Mouse (Mus musculus): ENCODE measurements around the gene Gse1. TPM values are rescaled to one million over a fixed set of nuclear protein-coding genes. Genes with fewer than 3 reads are reported as not detected.

Gene Gse1
- total and polyA plus RNA-seq, 3 experiments: 23.6 to 128 (median 66.9) TPM

GRCm38 (mm10) chr8:120184366-120184765 lies 43.9 kb upstream of the Gse1 start:
- TF ChIP-seq E2F4 (IDR thresholded peaks at IDR 0.05; ENCODE audit: borderline replicate concordance, low read depth, low read length): no peak
- Histone ChIP-seq H3K9me3 (replicated peaks; ENCODE audit: insufficient read depth, low read length) (no peaks in the 10 kb centered on the region), H3K4me3 (ENCODE audit: control insufficient read depth in 1 of 2, insufficient read depth in 1 of 2, low read depth in 2 of 2, low read length in 2 of 2) (no peak overlapping the region), H3K79me2 (ENCODE audit: control insufficient read depth, insufficient read depth, low read length, poor library complexity) (no peaks in the 10 kb centered on the region), H3K27ac (ENCODE audit: control insufficient read depth, low read depth, low read length) (no peak overlapping the region), H3K9ac (ENCODE audit: control insufficient read depth, low read depth, low read length, poor library complexity, severe bottlenecking) (no peak overlapping the region), H3K36me3 (ENCODE audit: control insufficient read depth in 1 of 2, insufficient read depth in 2 of 2, low read length in 2 of 2) (no peaks in the 10 kb centered on the region), H3K4me1 (ENCODE audit: control insufficient read depth in 1 of 2, insufficient read depth in 2 of 2, low read length in 2 of 2) (no peaks in the 10 kb centered on the region), H3K27me3 (ENCODE audit: control insufficient read depth in 1 of 2, insufficient read depth in 2 of 2, low read length in 2 of 2) (no peaks in the 10 kb centered on the region)
- DNase-seq (ENCODE audit: low read depth, low spot score): no peak

- H3K27ac ChIP-seq (ENCODE audit: control insufficient read depth, low read depth, low read length): no peak overlapping the region
- TF ChIP-seq KAT2A (conservative IDR thresholded peaks at IDR 0.05; ENCODE audit: low read depth, low read length) (no peak), MAFK (IDR thresholded peaks at IDR 0.05; ENCODE audit: borderline replicate concordance, low read depth, low read length) (no peak), TCF12 (IDR thresholded peaks at IDR 0.05; ENCODE audit: low read depth, low read length) (no peak), NELFE (IDR thresholded peaks at IDR 0.05; ENCODE audit: low read depth, low read length) (no peak), ZMIZ1 (IDR thresholded peaks at IDR 0.05; ENCODE audit: low read depth, low read length) (no peak)
- DNase-seq (ENCODE audit: low read depth, low spot score): no peak
- no peak overlapping the region for H3K9ac ChIP-seq (ENCODE audit: control insufficient read depth, low read depth, low read length, poor library complexity, severe bottlenecking)
- H3K27me3 ChIP-seq (ENCODE audit: control insufficient read depth in 1 of 2, insufficient read depth in 2 of 2, low read length in 2 of 2): no peaks in the 10 kb centered on the region
- no peaks in the 10 kb centered on the region for H3K9me3 ChIP-seq (replicated peaks; ENCODE audit: insufficient read depth, low read length)
- H3K4me3 ChIP-seq (ENCODE audit: control insufficient read depth in 1 of 2, insufficient read depth in 1 of 2, low read depth in 2 of 2, low read length in 2 of 2): no peak overlapping the region
- H3K36me3 ChIP-seq (ENCODE audit: control insufficient read depth in 1 of 2, insufficient read depth in 2 of 2, low read length in 2 of 2): no peaks in the 10 kb centered on the region
- no peaks in the 10 kb centered on the region for H3K79me2 ChIP-seq (ENCODE audit: control insufficient read depth, insufficient read depth, low read length, poor library complexity)
- no peaks in the 10 kb centered on the region for H3K4me1 ChIP-seq (ENCODE audit: control insufficient read depth in 1 of 2, insufficient read depth in 2 of 2, low read length in 2 of 2)
Measured at GRCm38 (mm10) chr8:120184850-120185792, 43.1 kb upstream of the Gse1 start.

GRCm38 (mm10) chr8:120186454-120186853 lies 41.8 kb upstream of the Gse1 start:
- H3K9me3 ChIP-seq (replicated peaks; ENCODE audit: insufficient read depth, low read length): no peaks in the 10 kb centered on the region
- H3K4me1 ChIP-seq (ENCODE audit: control insufficient read depth in 1 of 2, insufficient read depth in 2 of 2, low read length in 2 of 2): no peaks in the 10 kb centered on the region
- H3K4me3 ChIP-seq (ENCODE audit: control insufficient read depth in 1 of 2, insufficient read depth in 1 of 2, low read depth in 2 of 2, low read length in 2 of 2): no peak overlapping the region
- H3K79me2 ChIP-seq (ENCODE audit: control insufficient read depth, insufficient read depth, low read length, poor library complexity): no peaks in the 10 kb centered on the region
- no peak for DNase-seq (ENCODE audit: low read depth, low spot score)
- no peaks in the 10 kb centered on the region for H3K27me3 ChIP-seq (ENCODE audit: control insufficient read depth in 1 of 2, insufficient read depth in 2 of 2, low read length in 2 of 2)
- H3K27ac ChIP-seq (ENCODE audit: control insufficient read depth, low read depth, low read length): no peak overlapping the region
- H3K9ac ChIP-seq (ENCODE audit: control insufficient read depth, low read depth, low read length, poor library complexity, severe bottlenecking): no peak overlapping the region
- no peaks in the 10 kb centered on the region for H3K36me3 ChIP-seq (ENCODE audit: control insufficient read depth in 1 of 2, insufficient read depth in 2 of 2, low read length in 2 of 2)
- TF ChIP-seq SMC3 (IDR thresholded peaks at IDR 0.05; ENCODE audit: low read depth, low read length) (no peak), GABPA (IDR thresholded peaks at IDR 0.05; ENCODE audit: low read depth, low read length) (no peak), MYC (IDR thresholded peaks at IDR 0.05; ENCODE audit: low read depth, low read length) (no peak), BHLHE40 (IDR thresholded peaks at IDR 0.05; ENCODE audit: borderline replicate concordance, low read depth, low read length) (no peak), TCF12 (IDR thresholded peaks at IDR 0.05; ENCODE audit: low read depth, low read length) (no peak), ZNF384 (IDR thresholded peaks at IDR 0.05; ENCODE audit: low read depth, low read length) (no peak)

Measured in MEL (cell line).